Mouse (Mus musculus) liver, embryonic 14.5 days (tissue): ENCODE results near the gene Kif26b. TPM values are rescaled to one million over a fixed set of nuclear protein-coding genes. Genes with fewer than 3 reads are reported as not detected.

Source experiments
- ATAC-seq: fragments of 200-750 bp; cut with Nextera tagmentation; 2 replicates; pipeline ENCODE4 v1.8.0; 2017; ENCODE audit warnings: moderate number of reproducible peaks, mild to moderate bottlenecking, moderate library complexity; ENCODE audit not compliant: insufficient read depth
- DNase-seq, 3 experiments: peaks; one replicate each; pipeline ENCODE4 v3.0.0-alpha.2; 2012 to 2013; ENCODE audit warnings: low read depth in 3 of 3, low spot score in 3 of 3
- H3K27ac ChIP-seq: fragments of 300-500 bp; sonication (generic); 2 replicates; pipeline ENCODE4 v1.5.1; 2014; ENCODE audit warnings: moderate library complexity, mild to moderate bottlenecking, control low read depth, inconsistent platforms
- H3K27me3 ChIP-seq: fragments of 300-500 bp; sonication (generic); 2 replicates; pipeline ENCODE4 v1.6.1; 2014; ENCODE audit warnings: mild to moderate bottlenecking, low read length, moderate library complexity; ENCODE audit not compliant: control insufficient read depth, insufficient read depth
- H3K36me3 ChIP-seq: fragments of 300-500 bp; sonication (generic); replicated peaks from 2 replicates; pipeline ENCODE4 v1.6.1; 2014; ENCODE audit warnings: low read depth; ENCODE audit not compliant: control insufficient read depth, insufficient read depth
- H3K4me1 ChIP-seq, 2 experiments: fragments of 200-500 bp in 1 of 2; fragments of 300-500 bp in 1 of 2; sonication (generic) in 1 of 2; replicated peaks; 2 replicates each; pipeline ENCODE4 v1.6.1; 2012 to 2014; ENCODE audit warnings: antibody characterized with exemption in 1 of 2, inconsistent platforms in 1 of 2, low read length in 1 of 2; ENCODE audit not compliant: control insufficient read depth in 2 of 2, insufficient read depth in 2 of 2
- H3K4me2 ChIP-seq: fragments of 300-500 bp; sonication (generic); 2 replicates; pipeline ENCODE4 v1.6.1; 2014; ENCODE audit warnings: low read depth, mild to moderate bottlenecking, control low read depth, moderate library complexity
- H3K4me3 ChIP-seq, 2 experiments: fragments of 200-500 bp in 1 of 2; fragments of 300-500 bp in 1 of 2; sonication (generic) in 1 of 2; 2 replicates each; pipeline ENCODE4 v1.5.1; 2012 to 2014; ENCODE audit warnings: low read depth in 2 of 2, low read length in 2 of 2, mild to moderate bottlenecking in 2 of 2, control low read depth in 1 of 2, inconsistent platforms in 1 of 2, moderate library complexity in 1 of 2; ENCODE audit not compliant: insufficient read depth in 1 of 2
- H3K9ac ChIP-seq: fragments of 300-500 bp; sonication (generic); replicated peaks from 2 replicates; pipeline ENCODE4 v1.6.1; 2014; ENCODE audit warnings: mild to moderate bottlenecking, control low read depth, moderate library complexity
- H3K9me3 ChIP-seq: fragments of 300-500 bp; sonication (generic); 2 replicates; pipeline ENCODE4 v1.6.1; 2016; ENCODE audit warnings: low read length, mixed read lengths; ENCODE audit not compliant: control insufficient read depth
- CTCF ChIP-seq: IDR thresholded peaks from 2 replicates; pipeline ENCODE4 v1.5.1; 2016; ENCODE audit warnings: antibody characterized with exemption, low read depth, control low read depth
- EP300 ChIP-seq: IDR thresholded peaks from 2 replicates; pipeline ENCODE4 v1.6.1; 2016; ENCODE audit warnings: antibody characterized with exemption, low read depth
- WGBS: fragments of 180-500 bp; shearing (Covaris S2); extraction: QIAGEN DNeasy Blood & Tissue Kit; methylation state at CpG from one replicate; pipeline ENCODE4 v1.1.7; 2014; ENCODE audit not compliant: insufficient replicate concordance; 5-methylcytosine and 5-hydroxymethylcytosine counted together
- polyA plus RNA-seq, 2 experiments: library from polyadenylated mRNA; depleted of rRNA in 1 of 2; stranded (reverse) in 1 of 2; unstranded in 1 of 2; fragments of >200 nt; fragmentation: Nextera tagmentation in 1 of 2; extraction: Ambion mirVana in 1 of 2; gene quantifications; 2 replicates each; pipeline versions ENCODE4 v1.2.1 to v1.2.3; 2012 to 2014

Gene Kif26b
- polyA plus RNA-seq, 2 experiments = 0.01 to 0.07 TPM

DNA sequence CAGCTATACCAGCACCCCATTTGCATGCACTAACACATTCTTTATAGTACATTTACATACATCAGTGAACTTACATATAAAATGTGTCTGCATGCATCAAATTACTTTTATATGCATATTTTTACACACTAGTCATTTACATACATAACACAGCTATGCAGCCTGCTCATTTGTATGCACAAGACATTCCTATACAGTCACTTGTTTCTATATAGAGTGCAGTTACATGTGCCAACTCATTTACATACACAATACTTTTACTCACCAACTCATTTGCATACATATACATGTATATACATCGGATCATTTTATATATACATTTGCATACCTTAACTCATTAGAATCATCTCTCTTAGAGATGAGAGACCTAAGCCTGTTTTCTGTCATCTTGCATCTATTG, 308.1 kb downstream of the Kif26b start:
- H3K9ac ChIP-seq = no peak overlapping the region
- no peak overlapping the region for H3K4me2 ChIP-seq
- TF ChIP-seq CTCF (no peak), EP300 (no peak)
- DNase-seq = no peak
- H3K27ac ChIP-seq = no peak overlapping the region
- ATAC-seq = no peak
- H3K4me1 ChIP-seq = no peaks in the 10 kb centered on the region
- no peak overlapping the region for H3K4me3 ChIP-seq
- H3K36me3 ChIP-seq = no peaks in the 10 kb centered on the region
- WGBS = 50% methylated on average over 1 of the region's 1 CpGs
- H3K9me3 ChIP-seq = no peaks in the 10 kb centered on the region
- H3K27me3 ChIP-seq = no peaks in the 10 kb centered on the region

DNA sequence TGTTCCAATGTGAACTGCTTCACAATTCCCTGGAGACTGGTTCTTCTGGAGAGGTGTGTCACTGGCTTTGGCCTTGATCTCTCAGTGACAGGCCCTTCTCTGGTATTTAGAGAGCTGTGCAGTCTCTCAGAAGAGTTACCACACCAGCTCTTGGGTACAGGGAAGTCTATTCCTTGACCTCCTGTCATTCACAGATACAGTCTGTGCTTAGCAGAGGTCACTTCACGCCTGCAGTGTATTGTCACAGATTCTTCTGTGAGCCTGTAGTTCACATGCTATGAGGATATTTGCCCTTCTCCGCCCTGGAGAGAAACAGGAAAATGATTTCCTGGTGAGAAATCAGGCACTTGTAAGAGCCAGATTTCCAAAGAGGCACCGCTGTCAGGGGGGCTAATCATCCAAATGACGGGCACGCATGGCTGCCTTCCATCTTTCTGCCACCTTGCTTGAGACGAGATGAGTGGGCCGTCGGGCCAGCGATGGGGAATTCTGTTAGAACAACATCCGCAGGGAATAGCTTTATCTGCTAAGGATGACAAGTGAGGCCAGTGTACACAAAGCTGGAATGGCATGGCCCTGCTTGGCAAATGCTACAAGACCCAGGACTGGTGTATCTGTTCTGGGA, 309.9 kb downstream of the Kif26b start:
- Histone ChIP-seq H3K9me3 (no peaks in the 10 kb centered on the region), H3K36me3 (no peaks in the 10 kb centered on the region), H3K9ac (no peak overlapping the region), H3K4me3 (no peak overlapping the region), H3K4me1 (no peaks in the 10 kb centered on the region), H3K27me3 (no peaks in the 10 kb centered on the region), H3K4me2 (no peak overlapping the region), H3K27ac (no peak overlapping the region)
- WGBS = 69% methylated on average over 10 of the region's 10 CpGs
- ATAC-seq (no peak), DNase-seq (no peak)
- TF ChIP-seq EP300 = no peak
- TF ChIP-seq CTCF = no peak

DNA sequence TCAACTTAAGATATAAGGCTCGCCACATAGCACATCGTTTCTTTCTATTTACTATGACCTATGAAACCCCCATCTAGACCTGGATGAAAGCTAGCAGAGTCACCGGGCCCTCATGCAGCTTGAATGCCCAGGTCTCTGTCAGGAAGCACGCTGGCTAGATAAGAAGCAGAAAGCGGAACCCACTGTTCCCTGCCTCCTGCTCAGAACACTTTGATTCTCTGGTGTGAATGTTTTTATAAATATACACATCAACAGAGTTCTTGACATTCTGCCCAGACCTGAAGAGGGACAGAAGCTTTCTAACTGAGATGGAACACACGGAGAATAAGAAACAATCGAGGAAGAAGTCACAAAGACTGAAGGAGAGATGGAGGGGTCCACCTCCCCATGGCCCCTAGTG, 311.4 kb downstream of the Kif26b start:
- no peaks in the 10 kb centered on the region for H3K9me3 ChIP-seq
- TF ChIP-seq EP300 (no peak), CTCF (no peak)
- H3K4me2 ChIP-seq = no peak overlapping the region
- H3K9ac ChIP-seq = no peak overlapping the region
- H3K4me3 ChIP-seq = no peak overlapping the region
- WGBS = 32% methylated on average over 7 of the region's 7 CpGs
- no peaks in the 10 kb centered on the region for H3K27me3 ChIP-seq
- H3K36me3 ChIP-seq = no peaks in the 10 kb centered on the region
- no peak overlapping the region for H3K27ac ChIP-seq
- no peak for DNase-seq
- no peaks in the 10 kb centered on the region for H3K4me1 ChIP-seq
- no peak for ATAC-seq

DNA sequence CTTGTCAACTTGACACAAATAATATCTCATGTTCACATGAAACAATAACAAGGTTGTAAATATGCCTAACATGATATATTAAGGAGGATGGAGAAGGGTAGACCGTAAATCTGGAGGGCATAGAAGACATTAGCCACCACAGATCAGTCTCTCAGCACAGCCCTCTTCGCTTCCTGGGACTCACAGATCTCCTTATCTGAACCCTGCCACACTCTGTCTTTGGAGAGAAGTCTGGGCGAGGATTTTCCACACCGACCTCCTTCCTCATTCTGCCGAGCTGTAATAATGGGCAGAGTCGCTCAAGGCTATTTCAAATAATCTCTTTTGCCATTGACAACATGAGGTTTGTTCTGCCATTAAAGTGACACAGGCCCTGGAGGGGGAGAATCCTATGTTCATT, 315.9 kb downstream of the Kif26b start:
- no peak for ATAC-seq
- H3K4me3 ChIP-seq = no peak overlapping the region
- H3K27me3 ChIP-seq = no peaks in the 10 kb centered on the region
- WGBS = 18% methylated on average over 6 of the region's 6 CpGs
- DNase-seq = no peak
- H3K4me2 ChIP-seq = no peak overlapping the region
- no peaks in the 10 kb centered on the region for H3K9me3 ChIP-seq
- no peaks in the 10 kb centered on the region for H3K36me3 ChIP-seq
- no peaks in the 10 kb centered on the region for H3K4me1 ChIP-seq
- H3K9ac ChIP-seq = no peak overlapping the region
- H3K27ac ChIP-seq = no peak overlapping the region
- no peak for TF ChIP-seq EP300
- TF ChIP-seq CTCF = no peak

DNA sequence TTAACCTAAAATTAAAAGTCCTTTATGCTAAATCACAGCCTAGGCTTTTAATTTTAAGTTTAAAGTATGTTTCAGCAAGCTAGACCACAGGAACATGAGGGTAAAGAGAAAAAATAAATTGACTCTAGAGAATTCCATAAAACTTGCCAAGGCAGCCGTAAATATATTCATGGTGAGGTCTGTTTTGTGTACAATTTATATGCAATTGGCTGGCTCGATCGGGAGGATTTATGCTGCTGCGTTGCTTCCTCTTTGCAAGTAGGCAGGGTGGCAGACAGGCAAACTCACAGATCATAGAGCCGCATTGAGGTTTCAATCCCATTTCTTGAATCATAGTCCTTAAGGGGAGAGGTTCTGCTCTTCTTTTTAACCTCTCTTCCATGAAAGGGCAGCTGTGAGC, 318.6 kb downstream of the Kif26b start:
- ATAC-seq (no peak), DNase-seq (no peak)
- Histone ChIP-seq H3K36me3 (no peaks in the 10 kb centered on the region), H3K4me2 (no peak overlapping the region), H3K9me3 (no peaks in the 10 kb centered on the region), H3K4me3 (no peak overlapping the region), H3K4me1 (no peaks in the 10 kb centered on the region), H3K27ac (no peak overlapping the region), H3K27me3 (no peaks in the 10 kb centered on the region), H3K9ac (no peak overlapping the region)
- TF ChIP-seq CTCF = no peak
- TF ChIP-seq EP300 = no peak
- 67% methylated on average over 5 of the region's 5 CpGs for WGBS
